ENCODE assay signal across 19 mouse cellular contexts in genomic region chr11:118858305-118858704, GRCm38 (mm10). TPM values are rescaled to one million over a fixed set of nuclear protein-coding genes. Genes with fewer than 3 reads are reported as not detected.
A peak's percentile ranks its signal among the peaks of the same experiment; 100 is the strongest.
DNase-seq lines count a peak whose midpoint lies in the region; ATAC-seq lines count a peak whose summit lies in the region.
"Had no signal": no experiment of that assay in that cellular context is flagged by ENCODE, and none has a peak within 500 bp of the region (broad histone marks: within the 10 kb centered on the region; RNA-seq: fewer than 3 reads in every experiment).

No protein-coding gene starts in this region.

- peaks cover 17% of the 10 kb centered on the region for H3K4me1 ChIP-seq in forebrain, embryonic 15.5 days
- H3K4me1 ChIP-seq in forebrain, embryonic 16.5 days (replicated peaks; ENCODE audit: control insufficient read depth, insufficient read depth, low read length): 0 out of 2 replicates have a peak, but pooled peaks cover 5% of the 10 kb centered on the region
- peaks cover 12% of the 10 kb centered on the region for H3K4me1 ChIP-seq in neural tube, embryonic 12.5 days
- H3K4me1 ChIP-seq in hindbrain, embryonic 16.5 days (ENCODE audit: control insufficient read depth, insufficient read depth, low read depth, low read length): peaks cover 18% of the 10 kb centered on the region
- H3K4me1 ChIP-seq: heart, embryonic 12.5 days; limb, embryonic 13.5 days; liver, embryonic 15.5 days had no signal

- no peak overlapping the region for H3K4me3 ChIP-seq in forebrain, embryonic 15.5 days
- H3K4me3 ChIP-seq in forebrain, embryonic 16.5 days (replicated peaks; ENCODE audit: low read length): no peak overlapping the region
- no peak overlapping the region for H3K4me3 ChIP-seq in neural tube, embryonic 12.5 days
- H3K4me3 ChIP-seq in hindbrain, embryonic 16.5 days (ENCODE audit: low read length): no peak overlapping the region
- H3K4me3 ChIP-seq: heart, embryonic 12.5 days; limb, embryonic 13.5 days; liver, embryonic 15.5 days had no signal

- 79% methylated on average over 11 of the region's 11 CpGs for WGBS in forebrain, embryonic 15.5 days
- WGBS in forebrain, embryonic 16.5 days: 78% methylated on average over 11 of the region's 11 CpGs
- WGBS in neural tube, embryonic 12.5 days: 72% methylated on average over 11 of the region's 11 CpGs
- 62% methylated on average over 11 of the region's 11 CpGs for WGBS in hindbrain, embryonic 16.5 days

- no peak for ATAC-seq in forebrain, embryonic 15.5 days (replicated peaks)
- ATAC-seq in forebrain, embryonic 16.5 days: no peak
- no peak for ATAC-seq in neural tube, embryonic 12.5 days (ENCODE audit: low FRiP score, low read depth)
- no peak for ATAC-seq in hindbrain, embryonic 16.5 days

- no peak for DNase-seq in neural tube, embryonic 10.5 days (ENCODE audit: extremely low spot score, low spot score)
- no peak for DNase-seq in right cerebral cortex, postnatal 10 days (ENCODE audit: low spot score in 2 of 2)
- no peak for DNase-seq in kidney, postnatal 25 days
- DNase-seq in adrenal gland, postnatal 36 days: no peak
- DNase-seq: gastrocnemius, postnatal 36 days; heart, postnatal 36 days; kidney, adult 18-20 months; kidney, postnatal 4 days; lung, postnatal 14 days; thymus, adult 2 months had no signal

- H3K4me2 ChIP-seq in forebrain, embryonic 15.5 days (replicated peaks): no peak overlapping the region
- no peak overlapping the region for H3K4me2 ChIP-seq in forebrain, embryonic 16.5 days (ENCODE audit: low read length)
- H3K4me2 ChIP-seq in neural tube, embryonic 12.5 days (replicated peaks): no peak overlapping the region
- H3K4me2 ChIP-seq in hindbrain, embryonic 16.5 days (ENCODE audit: low read length): no peak overlapping the region
- H3K4me2 ChIP-seq: heart, embryonic 12.5 days; limb, embryonic 13.5 days; liver, embryonic 15.5 days had no signal

- H3K9me3 ChIP-seq in forebrain, embryonic 15.5 days: no peaks in the 10 kb centered on the region
- no peaks in the 10 kb centered on the region for H3K9me3 ChIP-seq in forebrain, embryonic 16.5 days (ENCODE audit: control insufficient read depth, low read length)
- no peaks in the 10 kb centered on the region for H3K9me3 ChIP-seq in neural tube, embryonic 12.5 days
- no peaks in the 10 kb centered on the region for H3K9me3 ChIP-seq in hindbrain, embryonic 16.5 days (ENCODE audit: control insufficient read depth, low read length)
- H3K9me3 ChIP-seq: heart, embryonic 12.5 days; limb, embryonic 13.5 days; liver, embryonic 15.5 days had no signal

- H3K27me3 ChIP-seq in forebrain, embryonic 15.5 days: no peaks in the 10 kb centered on the region
- no peaks in the 10 kb centered on the region for H3K27me3 ChIP-seq in forebrain, embryonic 16.5 days (replicated peaks; ENCODE audit: control insufficient read depth, insufficient read depth, low read length)
- H3K27me3 ChIP-seq in neural tube, embryonic 12.5 days (replicated peaks): no peaks in the 10 kb centered on the region
- H3K27me3 ChIP-seq in hindbrain, embryonic 16.5 days (replicated peaks; ENCODE audit: control insufficient read depth, insufficient read depth, low read length): no peaks in the 10 kb centered on the region
- H3K27me3 ChIP-seq: heart, embryonic 12.5 days; limb, embryonic 13.5 days; liver, embryonic 15.5 days had no signal

- H3K36me3 ChIP-seq in forebrain, embryonic 15.5 days: no peaks in the 10 kb centered on the region
- no peaks in the 10 kb centered on the region for H3K36me3 ChIP-seq in forebrain, embryonic 16.5 days (ENCODE audit: control insufficient read depth, insufficient read depth)
- H3K36me3 ChIP-seq in neural tube, embryonic 12.5 days: no peaks in the 10 kb centered on the region
- H3K36me3 ChIP-seq in hindbrain, embryonic 16.5 days (ENCODE audit: control insufficient read depth, insufficient read depth, low read length): no peaks in the 10 kb centered on the region
- H3K36me3 ChIP-seq: heart, embryonic 12.5 days; limb, embryonic 13.5 days; liver, embryonic 15.5 days had no signal

- H3K9ac ChIP-seq in forebrain, embryonic 15.5 days (replicated peaks): no peak overlapping the region
- H3K9ac ChIP-seq in forebrain, embryonic 16.5 days (replicated peaks; ENCODE audit: low read depth, low read length): no peak overlapping the region
- H3K9ac ChIP-seq in neural tube, embryonic 12.5 days: no peak overlapping the region
- no peak overlapping the region for H3K9ac ChIP-seq in hindbrain, embryonic 16.5 days (ENCODE audit: low read depth, low read length)
- H3K9ac ChIP-seq: heart, embryonic 12.5 days; limb, embryonic 13.5 days; liver, embryonic 15.5 days had no signal

- 0 out of 2 replicates have a peak overlapping the region, but pooled peaks have one; percentile 19 for H3K27ac ChIP-seq in forebrain, embryonic 15.5 days (replicated peaks)
- no peak overlapping the region for H3K27ac ChIP-seq in forebrain, embryonic 16.5 days (ENCODE audit: low read length)
- H3K27ac ChIP-seq in neural tube, embryonic 12.5 days: 0 out of 2 replicates have a peak overlapping the region, but pooled peaks have one; percentile 16
- H3K27ac ChIP-seq in hindbrain, embryonic 16.5 days (ENCODE audit: low read depth, low read length): peak overlapping the region; percentile 48; the same call in 1 of the 2 replicates
- H3K27ac ChIP-seq: limb, embryonic 13.5 days; liver, embryonic 15.5 days had no signal

RNA-seq across cellular contexts. Expression of gene Rbfox3, which starts 53.1 kb away (rescaled TPM):
- 51.1 and 57.2 TPM in 2 replicates for polyA plus RNA-seq in forebrain, embryonic 15.5 days (2015; fragmentation: Nextera tagmentation; extraction: Ambion mirVana)
- 46.4 and 56.3 TPM in 2 replicates for polyA plus RNA-seq in forebrain, embryonic 16.5 days (2015; fragmentation: Nextera tagmentation; extraction: Ambion mirVana)
- polyA plus RNA-seq in neural tube, embryonic 12.5 days (2016; fragmentation: Nextera tagmentation; extraction: Ambion mirVana): 44.8 and 52.6 TPM in 2 replicates
- 68.4 and 69.4 TPM in 2 replicates for polyA plus RNA-seq in hindbrain, embryonic 16.5 days (2015; fragmentation: Nextera tagmentation; extraction: Ambion mirVana)
- 1 to 10 TPM; 5.5 to 6.0 TPM for total RNA-seq in adrenal gland, postnatal 36 days (2021)
- total RNA-seq: CH12.LX; megakaryocyte-erythroid progenitor cell, adult 5-6 weeks had no signal
